Mouse (Mus musculus) lung, embryonic 16.5 days (tissue): ENCODE data around the gene Stra8. TPM values are rescaled to one million over a fixed set of nuclear protein-coding genes. Genes with fewer than 3 reads are reported as not detected.
A peak's percentile ranks its signal among the peaks of the same experiment; 100 is the strongest.

Experiments used
- ATAC-seq: fragments of 200-750 bp; cut with Nextera tagmentation; 2 replicates; pipeline ENCODE4 v1.8.0; 2017; ENCODE audit warnings: low read depth, mild to moderate bottlenecking, moderate library complexity
- H3K27ac ChIP-seq: fragments of 300-500 bp; sonication (generic); 2 replicates; pipeline ENCODE4 v1.5.1; 2014; ENCODE audit warnings: mild to moderate bottlenecking, control low read depth, low read length
- H3K27me3 ChIP-seq: fragments of 300-500 bp; sonication (generic); 2 replicates; pipeline ENCODE4 v1.6.1; 2014; ENCODE audit warnings: low read depth, low read length, mixed read lengths; ENCODE audit not compliant: control insufficient read depth, insufficient read depth
- H3K36me3 ChIP-seq: fragments of 300-500 bp; sonication (generic); 2 replicates; pipeline ENCODE4 v1.6.1; 2014; ENCODE audit warnings: low read length; ENCODE audit not compliant: control insufficient read depth, insufficient read depth
- H3K4me1 ChIP-seq: fragments of 300-500 bp; sonication (generic); replicated peaks from 2 replicates; pipeline ENCODE4 v1.6.1; 2014; ENCODE audit warnings: low read length, mixed read lengths; ENCODE audit not compliant: control insufficient read depth, insufficient read depth
- H3K4me2 ChIP-seq: fragments of 300-500 bp; sonication (generic); 2 replicates; pipeline ENCODE4 v1.6.1; 2014; ENCODE audit warnings: low read depth, low read length, control low read depth
- H3K4me3 ChIP-seq: fragments of 300-500 bp; sonication (generic); 2 replicates; pipeline ENCODE4 v1.5.1; 2014; ENCODE audit warnings: mild to moderate bottlenecking, low read length, control low read depth
- H3K9ac ChIP-seq: fragments of 300-500 bp; sonication (generic); 2 replicates; pipeline ENCODE4 v1.6.1; 2014; ENCODE audit warnings: low read length, control low read depth
- H3K9me3 ChIP-seq: fragments of 300-500 bp; sonication (generic); 2 replicates; pipeline ENCODE4 v1.6.1; 2016; ENCODE audit warnings: low read length; ENCODE audit not compliant: control insufficient read depth
- WGBS: fragments of 180-500 bp; shearing (Covaris S2); extraction: QIAGEN DNeasy Blood & Tissue Kit; methylation state at CpG from one replicate; pipeline ENCODE4 v1.1.7; 2014; 5-methylcytosine and 5-hydroxymethylcytosine counted together
- polyA plus RNA-seq: library from polyadenylated mRNA; unstranded; fragments of >200 nt; fragmentation: Nextera tagmentation; extraction: Ambion mirVana; gene quantifications from 2 replicates; pipeline ENCODE4 v1.2.1, GENCODE M21; 2015

Gene Stra8
- polyA plus RNA-seq, 1 experiment from 2014 or later, result not detected

GRCm38 (mm10) chr6:34877509-34878321 lies 42.2 kb upstream of the Stra8 start, which contains the start of gene Cyren:
Cyren (minus strand) TSS chr6:34878060.
- peak within 1 kb of the TSS; percentile 95 for H3K27ac ChIP-seq
- peaks cover 11% of the 10 kb centered on the region; the same call in 1 of the 2 replicates for H3K36me3 ChIP-seq
- no peaks in the 10 kb centered on the region for H3K27me3 ChIP-seq
- peak; percentile 92 for ATAC-seq
- H3K4me2 ChIP-seq, result peak within 1 kb of the TSS; percentile 83
- no peaks in the 10 kb centered on the region for H3K9me3 ChIP-seq
- peak within 1 kb of the TSS; percentile 82 for H3K4me3 ChIP-seq
- WGBS, result under 1% methylated on average over 51 of the region's 56 CpGs
- peak within 1 kb of the TSS; percentile 90 for H3K9ac ChIP-seq
- H3K4me1 ChIP-seq, result peaks cover 30% of the 10 kb centered on the region

GRCm38 (mm10) chr6:34879101-34879740 lies 40.7 kb upstream of the Stra8 start:
- Histone ChIP-seq H3K27me3 (no peaks in the 10 kb centered on the region), H3K4me1 (peaks cover 28% of the 10 kb centered on the region), H3K4me3 (no peak overlapping the region), H3K9me3 (no peaks in the 10 kb centered on the region), H3K9ac (no peak overlapping the region), H3K36me3 (peaks cover 17% of the 10 kb centered on the region; the same call in 1 of the 2 replicates), H3K27ac (no peak overlapping the region), H3K4me2 (no peak overlapping the region)
- 87% methylated on average over 16 of the region's 16 CpGs for WGBS
- ATAC-seq, result no peak

GRCm38 (mm10) chr6:34879911-34880475 lies 40.0 kb upstream of the Stra8 start:
- peaks cover 23% of the 10 kb centered on the region for H3K4me1 ChIP-seq
- ATAC-seq, result no peak
- H3K4me3 ChIP-seq, result no peak overlapping the region
- 59% methylated on average over 6 of the region's 6 CpGs for WGBS
- H3K27me3 ChIP-seq, result no peaks in the 10 kb centered on the region
- no peaks in the 10 kb centered on the region for H3K9me3 ChIP-seq
- H3K4me2 ChIP-seq, result no peak overlapping the region
- peaks cover 17% of the 10 kb centered on the region; the same call in 1 of the 2 replicates for H3K36me3 ChIP-seq
- H3K27ac ChIP-seq, result no peak overlapping the region
- H3K9ac ChIP-seq, result no peak overlapping the region

- H3K27me3 ChIP-seq, result no peaks in the 10 kb centered on the region
- H3K27ac ChIP-seq, result no peak overlapping the region
- H3K9me3 ChIP-seq, result no peaks in the 10 kb centered on the region
- no peaks in the 10 kb centered on the region for H3K4me1 ChIP-seq
- H3K4me2 ChIP-seq, result no peak overlapping the region
- no peak for ATAC-seq
- 85% methylated on average over 7 of the region's 7 CpGs for WGBS
- H3K36me3 ChIP-seq, result peaks cover 31% of the 10 kb centered on the region
- no peak overlapping the region for H3K4me3 ChIP-seq
- no peak overlapping the region for H3K9ac ChIP-seq
These were observed 35.2 kb upstream of the Stra8 start for GRCm38 (mm10) chr6:34884724-34885123.

- no peak overlapping the region for H3K4me3 ChIP-seq
- H3K27ac ChIP-seq, result no peak overlapping the region
- no peaks in the 10 kb centered on the region for H3K9me3 ChIP-seq
- 71% methylated on average over 6 of the region's 6 CpGs for WGBS
- H3K4me2 ChIP-seq, result no peak overlapping the region
- ATAC-seq, result no peak
- no peak overlapping the region for H3K9ac ChIP-seq
- H3K36me3 ChIP-seq, result peaks cover 25% of the 10 kb centered on the region
- no peaks in the 10 kb centered on the region for H3K27me3 ChIP-seq
- no peaks in the 10 kb centered on the region for H3K4me1 ChIP-seq
These were observed 32.7 kb upstream of the Stra8 start for GRCm38 (mm10) chr6:34887131-34887850.

- Histone ChIP-seq H3K4me3 (no peak overlapping the region), H3K9me3 (no peaks in the 10 kb centered on the region), H3K4me1 (no peaks in the 10 kb centered on the region), H3K27ac (no peak overlapping the region), H3K36me3 (peaks cover 27% of the 10 kb centered on the region), H3K4me2 (no peak overlapping the region), H3K27me3 (no peaks in the 10 kb centered on the region), H3K9ac (no peak overlapping the region)
- no peak for ATAC-seq
- 76% methylated on average over 4 of the region's 4 CpGs for WGBS
These were observed 30.8 kb upstream of the Stra8 start for GRCm38 (mm10) chr6:34889185-34889584.

GRCm38 (mm10) chr6:34895569-34895968 lies 24.4 kb upstream of the Stra8 start:
- 77% methylated on average over 7 of the region's 7 CpGs for WGBS
- peaks cover 38% of the 10 kb centered on the region for H3K36me3 ChIP-seq
- H3K27me3 ChIP-seq, result no peaks in the 10 kb centered on the region
- ATAC-seq, result no peak
- H3K9ac ChIP-seq, result no peak overlapping the region
- no peaks in the 10 kb centered on the region for H3K9me3 ChIP-seq
- no peak overlapping the region for H3K4me2 ChIP-seq
- H3K4me3 ChIP-seq, result no peak overlapping the region
- no peak overlapping the region for H3K27ac ChIP-seq
- H3K4me1 ChIP-seq, result no peaks in the 10 kb centered on the region

- H3K4me2 ChIP-seq, result no peak overlapping the region
- no peak for ATAC-seq
- H3K27ac ChIP-seq, result no peak overlapping the region
- H3K4me1 ChIP-seq, result no peaks in the 10 kb centered on the region
- H3K9ac ChIP-seq, result 0 out of 2 replicates have a peak overlapping the region, but pooled peaks have one; percentile 7
- H3K9me3 ChIP-seq, result no peaks in the 10 kb centered on the region
- WGBS, result 56% methylated on average over 16 of the region's 16 CpGs
- H3K4me3 ChIP-seq, result no peak overlapping the region
- H3K36me3 ChIP-seq, result peaks cover 40% of the 10 kb centered on the region
- H3K27me3 ChIP-seq, result no peaks in the 10 kb centered on the region
These were observed 23.7 kb upstream of the Stra8 start for GRCm38 (mm10) chr6:34896168-34896780.
